11 mouse cellular contexts compared by ENCODE assay signal in the genomic region with DNA sequence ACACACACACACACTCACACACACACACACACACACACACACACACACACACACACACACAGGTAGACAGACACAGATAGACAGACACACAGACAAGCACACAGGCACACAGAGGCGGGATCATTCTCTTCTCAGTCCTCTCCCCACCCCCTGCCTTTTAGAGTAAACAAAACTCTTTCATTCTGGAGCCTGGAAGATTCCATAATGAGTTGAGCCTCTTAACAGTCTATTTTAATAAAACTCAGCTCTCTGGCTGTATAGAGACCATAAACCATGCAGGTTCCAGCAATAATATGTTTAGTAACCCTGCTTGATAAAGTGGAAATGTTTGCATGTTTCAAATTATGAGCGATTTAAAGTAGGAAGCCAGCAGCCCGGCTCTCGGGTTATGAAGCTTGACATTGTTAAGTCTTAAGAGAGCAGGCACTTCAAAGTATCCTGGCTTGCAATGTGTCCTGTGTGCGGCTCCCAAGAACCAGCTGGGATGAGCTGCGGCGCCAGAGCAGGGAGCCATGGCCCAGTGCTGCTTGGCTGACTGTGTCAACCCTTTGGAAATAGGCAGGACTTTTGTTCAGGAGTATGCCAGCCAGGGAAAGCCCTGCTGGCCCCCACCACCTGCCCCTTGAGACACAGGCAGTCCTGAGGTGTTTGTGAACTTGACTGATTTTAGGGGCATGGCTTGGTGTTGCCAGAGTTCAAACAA.
A peak's percentile ranks its signal among the peaks of the same experiment; 100 is the strongest.
DNase-seq lines count a peak whose midpoint lies in the region; ATAC-seq and TF ChIP-seq lines count a peak whose summit lies in the region.
"Had no signal": no experiment of that assay in that cellular context is flagged by ENCODE, and none has a peak within 500 bp of the region (broad histone marks: within the 10 kb centered on the region; RNA-seq: fewer than 3 reads in every experiment).

No protein-coding gene starts in this region.

- H3K36me3 ChIP-seq in kidney, adult 2 months (ENCODE audit: control insufficient read depth, insufficient read depth, low read length), result no peaks in the 10 kb centered on the region
- no peaks in the 10 kb centered on the region for H3K36me3 ChIP-seq in neural tube, embryonic 13.5 days
- H3K36me3 ChIP-seq in intestine, embryonic 16.5 days (ENCODE audit: control insufficient read depth, insufficient read depth, low read length), result no peaks in the 10 kb centered on the region

- no peak overlapping the region for H3K27ac ChIP-seq in kidney, adult 2 months (ENCODE audit: insufficient read depth, low read depth, low read length)
- H3K27ac ChIP-seq in neural tube, embryonic 13.5 days (replicated peaks), result 0 out of 2 replicates have a peak overlapping the region, but pooled peaks have one; percentile 9
- peak overlapping the region; percentile 33; the same call in 1 of the 2 replicates for H3K27ac ChIP-seq in intestine, embryonic 16.5 days (ENCODE audit: low read length)

- no peak for ATAC-seq in neural tube, embryonic 13.5 days (ENCODE audit: low read depth)
- peak; percentile 59; the same call in 1 of the 2 replicates for ATAC-seq in intestine, embryonic 16.5 days

- H3K4me3 ChIP-seq in kidney, adult 2 months (ENCODE audit: insufficient read depth, low read depth, low read length), result no peak overlapping the region
- H3K4me3 ChIP-seq in neural tube, embryonic 13.5 days, result no peak overlapping the region
- no peak overlapping the region for H3K4me3 ChIP-seq in intestine, embryonic 16.5 days (ENCODE audit: low read length)
- H3K4me3 ChIP-seq: megakaryocyte, embryonic 14.5 days had no signal

- no peak overlapping the region for H3K9ac ChIP-seq in neural tube, embryonic 13.5 days
- H3K9ac ChIP-seq in intestine, embryonic 16.5 days (ENCODE audit: low read depth, low read length), result no peak overlapping the region

- peak; percentile 13 for DNase-seq in kidney, adult 2 months
- no peak for DNase-seq in kidney, adult 8-10 months
- DNase-seq in neural tube, embryonic 10.5 days (ENCODE audit: extremely low spot score, low spot score), result no peak
- peak; percentile 20 for DNase-seq in yolk sac, embryonic 10.5 days (ENCODE audit: low spot score)
- DNase-seq in layer of hippocampus, adult 18-20 months (ENCODE audit: low spot score in 2 of 2), result no peak
- no peak for DNase-seq in ovary, postnatal 10 days (ENCODE audit: low spot score)
- DNase-seq: heart, postnatal 14 days had no signal

- no peaks in the 10 kb centered on the region for H3K27me3 ChIP-seq in kidney, adult 2 months (replicated peaks; ENCODE audit: control insufficient read depth, insufficient read depth, low read length)
- H3K27me3 ChIP-seq in neural tube, embryonic 13.5 days, result no peaks in the 10 kb centered on the region
- H3K27me3 ChIP-seq in intestine, embryonic 16.5 days (replicated peaks; ENCODE audit: control insufficient read depth, insufficient read depth, low read length), result no peaks in the 10 kb centered on the region
- H3K27me3 ChIP-seq: CH12.LX; megakaryocyte, embryonic 14.5 days had no signal

- TF ChIP-seq CTCF in kidney, adult 2 months (conservative IDR thresholded peaks at IDR 0.05; ENCODE audit: insufficient read depth, insufficient read length, low read depth, low read length), result no peak

- no peaks in the 10 kb centered on the region for H3K4me1 ChIP-seq in kidney, adult 2 months (ENCODE audit: control insufficient read depth, insufficient read depth, low read length)
- H3K4me1 ChIP-seq in neural tube, embryonic 13.5 days (replicated peaks), result peaks cover 11% of the 10 kb centered on the region
- peaks cover 9% of the 10 kb centered on the region; the same call in 1 of the 2 replicates for H3K4me1 ChIP-seq in intestine, embryonic 16.5 days (ENCODE audit: control insufficient read depth, insufficient read depth, low read length)
- H3K4me1 ChIP-seq: megakaryocyte, embryonic 14.5 days had no signal

- H3K4me2 ChIP-seq in neural tube, embryonic 13.5 days, result no peak overlapping the region
- no peak overlapping the region for H3K4me2 ChIP-seq in intestine, embryonic 16.5 days (ENCODE audit: low read depth, low read length)

- H3K9me3 ChIP-seq in neural tube, embryonic 13.5 days, result no peaks in the 10 kb centered on the region
- H3K9me3 ChIP-seq in intestine, embryonic 16.5 days (ENCODE audit: control insufficient read depth, low read length), result no peaks in the 10 kb centered on the region

- WGBS in kidney, adult 2 months, result 45% methylated on average over 7 of the region's 7 CpGs
- WGBS in neural tube, embryonic 13.5 days, result 50% methylated on average over 7 of the region's 7 CpGs
- WGBS in intestine, embryonic 16.5 days, result 31% methylated on average over 7 of the region's 7 CpGs

- no peak for TF ChIP-seq POLR2A in kidney, adult 2 months (IDR thresholded peaks at IDR 0.05; ENCODE audit: low read depth, low read length)

Comparison
In these comparisons a context has a peak if more than half of its experiments do, and no peak if none do; other contexts are left out.
1. DNase-seq: peak in kidney, adult 2 months (single experiment) and yolk sac, embryonic 10.5 days (single experiment); none in kidney, adult 8-10 months (0 of 2), neural tube, embryonic 10.5 days (single experiment), layer of hippocampus, adult 18-20 months (0 of 2) and ovary, postnatal 10 days (single experiment).